Mouse (Mus musculus): ENCODE results near the gene Mov10.

DNA sequence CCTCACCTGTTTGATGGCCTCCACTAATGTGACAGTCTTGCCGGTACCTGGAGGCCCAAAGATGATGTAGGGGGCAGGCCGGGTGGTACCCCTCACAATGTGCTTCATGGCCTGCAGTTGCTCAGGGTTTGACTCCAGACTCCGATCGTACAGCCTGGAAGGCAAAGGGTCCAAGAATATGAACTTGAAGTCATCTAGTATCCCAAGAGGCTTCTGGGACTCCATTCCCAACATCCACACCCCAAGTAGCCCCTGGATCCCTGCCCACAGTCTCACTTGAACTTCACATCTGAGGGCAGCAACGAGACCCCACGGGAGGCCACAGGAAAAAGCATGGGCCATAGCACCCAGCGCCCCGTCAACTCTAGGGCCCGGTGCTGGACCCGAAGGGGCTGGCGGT, 17.7 kb downstream of the Mov10 start:
- no peak for TF ChIP-seq CTCF (IDR thresholded peaks at IDR 0.05; ENCODE audit: low read depth)
- TF ChIP-seq EP300 (optimal IDR thresholded peaks at IDR 0.05) = no peak

Data from stomach, postnatal 0 days (tissue).